Mouse (Mus musculus) megakaryocyte, embryonic 14.5 days (primary cell): ENCODE measurements around the gene Casq1.

Source experiments
- FLI1 ChIP-seq: IDR thresholded peaks from 2 replicates; pipeline ENCODE4 v1.6.1; 2012; ENCODE audit warnings: low read length, inconsistent platforms, mixed read lengths
- GATA1 ChIP-seq: IDR thresholded peaks from 3 replicates; pipeline ENCODE4 v1.6.1; 2012; ENCODE audit warnings: mixed read lengths, low read length, inconsistent platforms, borderline replicate concordance

DNA sequence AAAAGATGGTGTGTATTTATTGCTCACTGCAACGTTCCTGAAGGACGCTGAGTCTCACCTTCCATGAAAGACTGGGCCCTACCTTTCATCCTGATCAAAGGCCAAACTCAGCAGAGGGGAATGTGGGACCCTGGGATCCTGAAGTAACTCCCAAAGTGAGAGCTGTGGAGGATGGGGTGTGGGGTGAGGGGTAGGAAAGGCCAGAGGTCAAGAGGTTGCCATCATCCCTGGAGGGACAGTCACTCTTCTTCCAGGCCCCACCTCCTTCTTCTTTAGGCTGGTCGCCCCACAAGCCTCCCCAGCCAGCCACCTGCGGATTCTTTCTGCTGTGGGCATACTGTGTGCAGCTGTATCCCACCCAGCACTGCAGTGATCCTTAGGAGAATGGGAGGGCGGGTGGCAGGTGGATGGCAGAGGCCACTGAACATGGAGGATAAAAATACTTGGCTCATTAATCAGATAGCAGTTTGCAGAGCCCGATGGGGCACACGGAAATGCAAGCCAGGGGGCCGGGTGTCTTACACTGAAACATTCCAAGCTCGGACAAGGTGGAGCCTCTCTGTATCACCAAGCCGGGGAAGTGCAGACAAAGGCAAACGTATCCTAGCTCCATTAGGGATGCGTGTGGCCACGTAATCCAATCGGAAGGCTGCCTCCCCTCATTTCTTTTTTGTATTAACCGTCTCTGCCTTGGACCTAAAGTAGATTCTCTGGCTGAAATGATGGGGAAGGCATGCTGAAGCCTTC lies 1.3 kb downstream of the Casq1 start:
- TF ChIP-seq GATA1 = no peak
- no peak for TF ChIP-seq FLI1
